Mouse (Mus musculus): ENCODE results near the gene Gabrr1. TPM values are rescaled to one million over a fixed set of nuclear protein-coding genes. Genes with fewer than 3 reads are reported as not detected.

The Gabrr1 gene
- polyA plus RNA-seq, 1 experiment from 2014 or later = not detected

Other genes with a start within 250 kb of the Gabrr1 start
- 4.0 and 4.1 TPM in 2 replicates for gene Ankrd6, start 181.7 kb upstream of the Gabrr1 start, polyA plus RNA-seq (2015; fragmentation: Nextera tagmentation; extraction: Ambion mirVana)
- gene Rragd, start 149.5 kb upstream of the Gabrr1 start, polyA plus RNA-seq (2015; fragmentation: Nextera tagmentation; extraction: Ambion mirVana) = 23.4 and 24.3 TPM in 2 replicates
- 41.9 and 46.4 TPM in 2 replicates for gene Ube2j1, start 101.1 kb upstream of the Gabrr1 start, polyA plus RNA-seq (2015; fragmentation: Nextera tagmentation; extraction: Ambion mirVana)
- gene Gabrr2, start 69.5 kb upstream of the Gabrr1 start, polyA plus RNA-seq (2015; fragmentation: Nextera tagmentation; extraction: Ambion mirVana) = 0.08 and 0.25 TPM in 2 replicates
- gene Pm20d2, start 57.2 kb downstream of the Gabrr1 start, polyA plus RNA-seq (2015; fragmentation: Nextera tagmentation; extraction: Ambion mirVana) = 1.3 and 1.4 TPM in 2 replicates
- 6.2 and 6.7 TPM in 2 replicates for gene Srsf12, start 76.5 kb downstream of the Gabrr1 start, polyA plus RNA-seq (2015; fragmentation: Nextera tagmentation; extraction: Ambion mirVana)
- 68.7 and 78.0 TPM in 2 replicates for gene Pnrc1, start 157.6 kb downstream of the Gabrr1 start, polyA plus RNA-seq (2015; fragmentation: Nextera tagmentation; extraction: Ambion mirVana)
- 18.7 and 21.2 TPM in 2 replicates for gene Rngtt, start 177.8 kb downstream of the Gabrr1 start, polyA plus RNA-seq (2015; fragmentation: Nextera tagmentation; extraction: Ambion mirVana)

All from intestine, embryonic 15.5 days (tissue).